Mouse (Mus musculus) hindbrain, postnatal 0 days (tissue): ENCODE data around the gene Sh3bp5. TPM values are rescaled to one million over a fixed set of nuclear protein-coding genes. Genes with fewer than 3 reads are reported as not detected.
A peak's percentile ranks its signal among the peaks of the same experiment; 100 is the strongest.

Experiments
- ATAC-seq: fragments of 200-750 bp; cut with Nextera tagmentation; 2 replicates; pipeline ENCODE4 v1.8.0; 2017; ENCODE audit warnings: mild to moderate bottlenecking, moderate TSS enrichment, moderate library complexity
- DNase-seq: peaks from one replicate; pipeline ENCODE4 v3.0.0-alpha.2; 2015; ENCODE audit warnings: low spot score
- H3K27ac ChIP-seq: fragments of 300-500 bp; sonication (generic); 2 replicates; pipeline ENCODE4 v1.5.1; 2014; ENCODE audit warnings: mild to moderate bottlenecking
- H3K27me3 ChIP-seq: fragments of 300-500 bp; sonication (generic); 2 replicates; pipeline ENCODE4 v1.6.1; 2014; ENCODE audit warnings: low read length, mixed read lengths; ENCODE audit not compliant: insufficient read depth
- H3K36me3 ChIP-seq: fragments of 300-500 bp; sonication (generic); 2 replicates; pipeline ENCODE4 v1.6.1; 2014; ENCODE audit warnings: low read length, mixed read lengths; ENCODE audit not compliant: insufficient read depth
- H3K4me1 ChIP-seq: fragments of 300-500 bp; sonication (generic); 2 replicates; pipeline ENCODE4 v1.6.1; 2014; ENCODE audit warnings: antibody characterized with exemption, low read length, mixed read lengths; ENCODE audit not compliant: insufficient read depth
- H3K4me2 ChIP-seq: fragments of 300-500 bp; sonication (generic); 2 replicates; pipeline ENCODE4 v1.6.1; 2014; ENCODE audit warnings: low read depth, mild to moderate bottlenecking, low read length, moderate library complexity, mixed read lengths
- H3K4me3 ChIP-seq: fragments of 300-500 bp; sonication (generic); 2 replicates; pipeline ENCODE4 v1.5.1; 2014; ENCODE audit warnings: low read length
- H3K9ac ChIP-seq: fragments of 300-500 bp; sonication (generic); replicated peaks from 2 replicates; pipeline ENCODE4 v1.6.1; 2014; ENCODE audit warnings: mild to moderate bottlenecking, low read length, moderate library complexity, mixed read lengths
- H3K9me3 ChIP-seq: fragments of 300-500 bp; sonication (generic); 2 replicates; pipeline ENCODE4 v1.6.1; 2016; ENCODE audit warnings: low read length, mixed read lengths
- CTCF ChIP-seq: IDR thresholded peaks from 2 replicates; pipeline ENCODE4 v1.5.1; 2016; ENCODE audit warnings: antibody characterized with exemption, control low read depth, low read depth
- WGBS: fragments of 180-500 bp; shearing (Covaris S2); extraction: QIAGEN DNeasy Blood & Tissue Kit; methylation state at CpG from one replicate; pipeline ENCODE4 v1.1.7; 2014; 5-methylcytosine and 5-hydroxymethylcytosine counted together
- polyA plus RNA-seq: library from polyadenylated mRNA; unstranded; fragments of >200 nt; fragmentation: Nextera tagmentation; extraction: Ambion mirVana; gene quantifications from 2 replicates; pipeline ENCODE4 v1.2.1, GENCODE M21; 2015
- total RNA-seq: library from RNA; depleted of rRNA; stranded (reverse); fragments of >200 nt; gene quantifications from 2 replicates; pipeline ENCODE4 v1.2.3, GENCODE M21; 2014

The Sh3bp5 gene
- total and polyA plus RNA-seq, 2 experiments from 2014 or later = 41.6 to 149 TPM

- WGBS = 90% methylated on average over 8 of the region's 8 CpGs
- no peak for TF ChIP-seq CTCF
- Histone ChIP-seq H3K27ac (no peak overlapping the region), H3K4me1 (peaks cover 16% of the 10 kb centered on the region; the same call in 1 of the 2 replicates), H3K4me3 (no peak overlapping the region), H3K27me3 (no peaks in the 10 kb centered on the region), H3K9me3 (no peaks in the 10 kb centered on the region), H3K36me3 (no peaks in the 10 kb centered on the region), H3K9ac (no peak overlapping the region), H3K4me2 (no peak overlapping the region)
- no peak for ATAC-seq
- DNase-seq = no peak
Observed at GRCm38 (mm10) chr14:31420135-31420534, 15.7 kb downstream of the Sh3bp5 start.

- DNase-seq (no peak), ATAC-seq (no peak)
- 26% methylated on average over 4 of the region's 4 CpGs for WGBS
- Histone ChIP-seq H3K36me3 (no peaks in the 10 kb centered on the region), H3K4me3 (no peak overlapping the region), H3K4me1 (peaks cover 16% of the 10 kb centered on the region; the same call in 1 of the 2 replicates), H3K27ac (no peak overlapping the region), H3K27me3 (no peaks in the 10 kb centered on the region), H3K9me3 (no peaks in the 10 kb centered on the region), H3K4me2 (no peak overlapping the region), H3K9ac (no peak overlapping the region)
- TF ChIP-seq CTCF = no peak
Observed at GRCm38 (mm10) chr14:31419279-31419678, 16.6 kb downstream of the Sh3bp5 start.

- WGBS = 76% methylated on average over 16 of the region's 16 CpGs
- ATAC-seq = no peak
Observed at GRCm38 (mm10) chr14:31416835-31417549, 18.9 kb downstream of the Sh3bp5 start.

GRCm38 (mm10) chr14:31416411-31416810, 19.5 kb downstream of the Sh3bp5 start:
- Histone ChIP-seq H3K36me3 (no peaks in the 10 kb centered on the region), H3K4me2 (no peak overlapping the region), H3K27ac (no peak overlapping the region), H3K9me3 (no peaks in the 10 kb centered on the region), H3K27me3 (no peaks in the 10 kb centered on the region), H3K4me1 (peaks cover 6% of the 10 kb centered on the region; the same call in 1 of the 2 replicates), H3K4me3 (no peak overlapping the region), H3K9ac (no peak overlapping the region)
- no peak for TF ChIP-seq CTCF
- ATAC-seq (no peak), DNase-seq (no peak)
- WGBS = 77% methylated on average over 3 of the region's 3 CpGs

More at GRCm38 (mm10) chr14:31416835-31417549, 18.9 kb downstream of the Sh3bp5 start:
- Histone ChIP-seq H3K27ac (no peak overlapping the region), H3K36me3 (no peaks in the 10 kb centered on the region), H3K9me3 (no peaks in the 10 kb centered on the region), H3K4me1 (peaks cover 6% of the 10 kb centered on the region; the same call in 1 of the 2 replicates), H3K27me3 (no peaks in the 10 kb centered on the region), H3K4me2 (no peak overlapping the region), H3K9ac (no peak overlapping the region), H3K4me3 (no peak overlapping the region)
- TF ChIP-seq CTCF = no peak
- DNase-seq = no peak

GRCm38 (mm10) chr14:31414967-31415376, 20.9 kb downstream of the Sh3bp5 start:
- H3K9me3 ChIP-seq = no peaks in the 10 kb centered on the region
- no peak for ATAC-seq
- H3K27me3 ChIP-seq = no peaks in the 10 kb centered on the region
- 59% methylated on average over 7 of the region's 7 CpGs for WGBS
- peak overlapping the region; percentile 22 for H3K27ac ChIP-seq
- H3K4me2 ChIP-seq = no peak overlapping the region
- H3K4me1 ChIP-seq = no peaks in the 10 kb centered on the region
- no peak overlapping the region for H3K9ac ChIP-seq
- no peaks in the 10 kb centered on the region for H3K36me3 ChIP-seq
- DNase-seq = no peak
- TF ChIP-seq CTCF = no peak
- no peak overlapping the region for H3K4me3 ChIP-seq

GRCm38 (mm10) chr14:31414235-31414966, 21.5 kb downstream of the Sh3bp5 start:
- H3K9me3 ChIP-seq = no peaks in the 10 kb centered on the region

More at GRCm38 (mm10) chr14:31414235-31414966, 21.5 kb downstream of the Sh3bp5 start:
- no peak for DNase-seq
- Histone ChIP-seq H3K36me3 (no peaks in the 10 kb centered on the region; the same call in 1 of the 2 replicates), H3K4me1 (no peaks in the 10 kb centered on the region), H3K27me3 (no peaks in the 10 kb centered on the region), H3K4me2 (no peak overlapping the region), H3K9ac (no peak overlapping the region), H3K27ac (peak overlapping the region; percentile 22; the same call in 1 of the 2 replicates), H3K4me3 (no peak overlapping the region)
- WGBS = 68% methylated on average over 10 of the region's 10 CpGs
- no peak for ATAC-seq
- TF ChIP-seq CTCF = no peak
